Mouse (Mus musculus) 3134 (cell line): Measurements from ENCODE around the gene Rab43.

Source experiments
- DNase-seq: peaks from one replicate; pipeline ENCODE4 v3.0.0-alpha.2; 2011; ENCODE audit warnings: low spot score; ENCODE audit not compliant: insufficient read length; ENCODE audit errors: extremely low read depth

The Rab43 gene

GRCm38 (mm10) chr6:87809651-87810161 is 2.3 kb downstream of the Rab43 start:
- no peak for DNase-seq

- no peak for DNase-seq
Observed at GRCm38 (mm10) chr6:87809144-87809543, 2.8 kb downstream of the Rab43 start.

- no peak for DNase-seq
Observed at GRCm38 (mm10) chr6:87808521-87808920, 3.4 kb downstream of the Rab43 start.

GRCm38 (mm10) chr6:87807735-87808440 is 4.1 kb downstream of the Rab43 start:
- DNase-seq = no peak

DNA sequence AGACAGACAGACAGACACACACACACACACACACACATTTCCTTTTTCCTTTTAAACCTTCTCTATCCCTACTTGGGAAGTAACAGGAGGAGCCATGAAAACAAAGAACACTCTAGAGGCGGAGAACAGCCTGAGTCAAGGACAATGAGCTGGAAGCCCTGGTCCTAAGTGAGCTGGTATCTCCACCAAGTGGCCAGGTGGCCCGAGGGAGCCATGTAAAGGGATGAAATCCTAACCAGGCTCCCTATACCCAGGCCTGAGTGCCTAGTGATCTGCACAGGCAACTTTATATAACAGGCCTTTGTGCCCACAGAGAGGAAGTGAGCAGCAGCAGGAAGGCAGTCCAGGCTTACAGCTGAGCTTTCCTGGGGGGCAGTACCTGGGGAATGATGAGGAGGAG is 5.1 kb downstream of the Rab43 start:
- no peak for DNase-seq

DNA sequence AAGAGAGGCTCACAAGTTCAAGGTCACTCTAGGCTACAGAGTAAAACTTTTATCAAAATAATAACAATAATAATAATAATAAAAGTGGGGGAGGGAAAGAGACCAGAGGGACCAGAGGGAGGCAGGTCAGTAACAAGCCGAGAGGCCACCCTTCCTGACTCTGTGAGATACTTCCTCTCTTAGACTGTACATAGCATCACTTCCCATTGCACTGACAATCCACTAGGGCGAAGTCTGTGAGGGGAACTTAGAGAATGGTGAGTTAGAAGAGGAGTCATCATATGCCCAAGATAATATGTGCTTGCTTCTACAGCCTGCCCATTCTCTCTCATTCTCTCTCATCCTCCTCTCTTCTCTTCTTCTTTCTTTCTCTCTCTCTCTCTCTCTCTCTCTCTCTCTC is 5.9 kb downstream of the Rab43 start:
- DNase-seq = no peak

DNA sequence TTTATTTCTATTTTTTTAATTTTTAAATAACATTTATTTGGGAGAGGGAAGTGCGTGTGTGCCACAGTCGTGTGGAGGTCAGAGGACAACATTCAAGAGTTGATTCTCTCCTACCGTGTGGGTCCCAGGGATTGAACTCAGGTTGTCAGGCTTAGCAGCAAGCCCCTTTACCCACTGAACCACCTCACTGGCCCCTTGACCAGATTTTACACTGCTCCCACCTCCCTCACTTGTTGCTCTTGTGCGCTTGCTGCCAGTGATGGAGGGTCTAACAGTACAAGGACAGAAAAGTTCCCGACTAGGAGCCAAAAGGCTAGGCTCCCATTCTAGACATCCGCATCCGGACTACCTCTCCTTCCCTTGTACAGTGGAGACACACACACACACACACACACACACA is 6.5 kb downstream of the Rab43 start:
- DNase-seq = no peak

- DNase-seq = no peak
Observed at GRCm38 (mm10) chr6:87804886-87805285, 7.1 kb downstream of the Rab43 start.

DNA sequence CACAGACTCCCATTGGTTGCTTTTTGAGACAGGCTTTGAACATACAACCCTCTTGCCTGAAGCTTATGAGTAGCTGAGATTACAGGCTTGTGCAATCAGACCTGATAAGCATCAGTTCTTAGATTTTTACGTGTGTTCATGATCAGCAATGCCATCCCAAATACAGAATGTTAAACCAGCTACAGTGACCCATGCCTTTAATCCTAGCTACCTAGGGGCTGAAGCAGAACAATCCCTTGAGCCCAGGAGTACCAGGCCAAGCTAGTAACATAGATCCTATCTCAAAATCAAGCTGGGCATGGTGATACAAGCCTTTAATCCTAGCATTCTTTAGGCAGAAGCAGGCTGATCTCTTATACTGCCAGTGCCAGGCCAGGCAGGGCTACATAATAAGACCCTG is 7.9 kb downstream of the Rab43 start:
- DNase-seq = no peak

GRCm38 (mm10) chr6:87802462-87802861 is 9.5 kb downstream of the Rab43 start:
- no peak for DNase-seq

DNA sequence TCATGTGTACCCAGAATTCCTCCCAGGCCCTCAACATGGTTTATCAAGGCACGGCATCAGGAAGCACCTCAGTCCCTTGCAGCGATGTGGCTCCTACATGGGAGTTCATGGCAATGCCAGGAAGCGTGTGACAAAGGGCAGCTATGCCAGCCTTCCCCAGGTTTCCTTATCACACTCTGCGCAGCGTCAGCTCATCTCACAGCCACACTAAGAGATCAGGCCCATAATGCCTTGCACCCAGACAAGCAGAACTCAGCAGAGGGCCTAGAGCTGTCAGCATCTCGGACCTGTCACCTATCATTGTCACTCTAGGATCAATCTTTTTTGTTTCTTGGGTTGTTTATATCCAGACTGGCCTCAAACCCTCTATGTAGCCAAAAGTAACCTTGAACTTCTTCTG is 12.4 kb downstream of the Rab43 start:
- DNase-seq = no peak

DNA sequence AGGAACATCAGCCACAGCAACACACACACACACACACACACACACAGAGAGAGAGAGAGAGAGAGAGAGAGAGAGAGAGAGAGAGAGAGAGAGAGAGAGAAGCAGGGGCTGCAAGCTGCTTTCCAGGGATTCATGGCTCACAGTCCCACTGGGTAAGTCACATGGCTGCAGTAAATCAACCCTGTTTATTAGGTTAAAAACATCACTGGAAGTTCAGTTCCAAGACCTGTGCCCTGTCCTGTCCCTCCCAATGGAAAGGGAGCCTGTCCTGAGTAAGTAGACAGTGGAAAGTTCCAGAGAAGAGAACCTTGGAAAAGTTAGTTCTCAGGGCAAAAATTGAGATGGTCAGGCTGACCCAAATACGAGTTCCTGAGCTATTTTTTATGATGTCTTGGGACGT is 14.6 kb downstream of the Rab43 start:
- no peak for DNase-seq

DNA sequence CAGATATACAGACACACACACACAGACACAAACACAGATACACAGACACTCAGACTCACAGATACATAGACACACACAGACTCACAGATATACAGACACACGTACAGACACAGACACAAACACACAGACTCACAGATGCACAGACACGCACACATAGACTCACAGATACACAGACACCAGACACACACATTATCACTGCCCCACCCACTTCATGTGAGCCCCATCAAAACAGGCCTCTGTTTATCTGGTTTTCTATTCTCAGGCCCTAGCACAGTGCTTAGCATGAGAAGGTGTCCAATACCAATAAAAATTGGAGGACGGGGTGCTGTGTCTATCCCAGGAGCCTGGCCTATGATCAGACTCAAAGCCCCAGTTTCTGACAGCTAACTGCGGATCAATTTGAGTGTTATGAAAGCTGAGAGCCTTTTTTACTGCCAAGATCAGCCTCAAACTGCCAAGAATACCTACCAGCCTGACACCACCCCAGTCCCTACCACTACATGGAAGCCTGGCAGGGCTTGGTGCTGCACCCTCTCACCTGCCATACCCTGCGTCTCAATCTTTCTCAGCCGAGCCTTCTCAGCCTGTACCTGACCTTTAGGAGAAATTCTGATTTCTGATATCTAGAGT is 15.6 kb downstream of the Rab43 start:
- DNase-seq = no peak

- no peak for DNase-seq
Observed at GRCm38 (mm10) chr6:87795385-87796150, 16.4 kb downstream of the Rab43 start.

- DNase-seq = no peak
Observed at GRCm38 (mm10) chr6:87793821-87794510, 18.0 kb downstream of the Rab43 start.

GRCm38 (mm10) chr6:87791826-87792225 is 20.1 kb downstream of the Rab43 start:
- DNase-seq = no peak

DNA sequence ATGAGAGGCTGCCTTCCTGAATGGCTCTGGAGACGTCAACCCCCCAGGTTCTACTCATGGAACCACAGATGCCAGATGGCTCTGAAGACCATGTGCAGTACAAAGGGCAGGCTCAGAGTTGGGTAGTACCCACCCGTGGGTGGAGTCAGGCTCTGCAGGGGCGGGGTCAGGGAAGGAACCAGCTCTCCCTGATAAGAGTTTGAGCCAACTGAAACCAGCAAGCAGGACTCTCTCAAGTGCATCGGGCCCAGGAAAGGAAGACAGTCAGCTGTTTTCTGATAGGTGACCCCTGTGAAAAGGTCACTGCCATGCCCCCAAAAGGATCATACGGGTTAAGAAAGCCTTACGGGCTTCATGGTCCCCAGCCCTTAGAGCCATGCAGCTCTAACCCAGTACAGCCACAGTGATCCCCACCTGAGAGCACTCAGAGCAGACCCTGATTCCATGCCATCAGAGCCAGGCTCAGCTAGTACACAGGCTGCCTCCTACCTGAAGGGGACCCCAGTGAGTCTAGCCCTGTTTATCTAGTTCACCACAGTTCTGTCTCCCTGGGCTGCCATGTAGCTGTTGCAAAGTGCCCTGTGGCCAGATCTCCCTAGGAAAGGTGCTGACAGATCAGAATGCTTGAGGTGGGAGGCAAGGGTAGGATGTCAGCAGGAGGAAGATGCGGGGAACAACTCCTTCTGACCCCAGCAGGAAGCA is 21.0 kb downstream of the Rab43 start:
- DNase-seq = no peak

- no peak for DNase-seq
Observed at GRCm38 (mm10) chr6:87789791-87790190, 22.2 kb downstream of the Rab43 start.

DNA sequence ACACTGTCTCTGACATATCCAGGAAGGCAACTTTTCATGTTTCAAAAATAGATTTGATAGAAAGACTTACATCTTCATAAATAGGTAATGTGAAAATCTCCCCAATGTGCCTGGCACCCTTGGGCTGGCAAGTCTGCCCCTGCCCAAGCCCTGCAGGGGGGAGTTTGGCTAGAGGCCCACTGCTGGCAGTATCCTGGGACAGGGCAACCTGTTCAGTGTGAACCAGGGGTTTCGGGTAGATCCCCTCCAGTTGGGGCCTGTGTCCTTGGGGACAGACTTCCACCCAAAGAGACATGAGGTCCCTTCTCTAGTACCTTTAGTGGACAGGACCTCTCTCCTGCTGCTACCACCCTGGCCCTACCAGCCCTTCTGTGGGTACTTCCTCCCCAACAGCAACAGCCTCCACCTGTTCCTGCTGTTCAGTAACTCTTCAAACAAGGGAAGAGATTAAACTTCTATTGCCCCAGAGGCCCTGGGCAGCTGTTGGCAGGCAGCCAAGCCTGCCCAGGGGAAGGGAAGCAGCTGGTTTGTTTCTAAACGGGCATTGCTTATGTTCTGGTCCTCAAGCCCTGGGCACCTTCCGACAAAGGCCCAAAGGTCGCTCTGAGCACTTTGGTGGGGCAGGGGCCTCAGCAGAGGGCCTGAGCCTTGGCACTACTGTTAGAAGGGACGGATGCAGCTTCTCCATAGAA is 22.9 kb downstream of the Rab43 start:
- DNase-seq = no peak
